Mouse (Mus musculus) ES-E14 (cell line): ENCODE data around the gene Cpn2. TPM values are rescaled to one million over a fixed set of nuclear protein-coding genes. Genes with fewer than 3 reads are reported as not detected.

Experiments
- DNase-seq: peaks from one replicate; pipeline ENCODE4 v3.0.0-alpha.2; 2013; ENCODE audit warnings: low read depth, low spot score
- H3K27ac ChIP-seq: 2 replicates; pipeline ENCODE4 v1.5.1; 2012; ENCODE audit warnings: low read depth, mild to moderate bottlenecking, low read length, moderate library complexity, mixed read lengths; ENCODE audit not compliant: poor library complexity, insufficient read depth, severe bottlenecking
- H3K36me3 ChIP-seq: 2 replicates; pipeline ENCODE4 v1.6.1; 2012; ENCODE audit warnings: mild to moderate bottlenecking, low read length, moderate library complexity, mixed read lengths; ENCODE audit not compliant: control insufficient read depth, poor library complexity, insufficient read depth, severe bottlenecking
- H3K4me1 ChIP-seq, 2 experiments: fragments of 150-350 bp in 1 of 2; sonication (generic) in 1 of 2; 2 replicates each; pipeline ENCODE4 v1.6.1; 2012; ENCODE audit warnings: low read length in 2 of 2, mild to moderate bottlenecking in 1 of 2, mixed read lengths in 1 of 2; ENCODE audit not compliant: control insufficient read depth in 2 of 2, insufficient read depth in 2 of 2, poor library complexity in 1 of 2
- H3K4me3 ChIP-seq, 2 experiments: fragments of 150-350 bp in 1 of 2; sonication (generic) in 1 of 2; 2 replicates each; pipeline ENCODE4 v1.5.1; 2012; ENCODE audit warnings: low read length in 2 of 2, low read depth in 1 of 2, mild to moderate bottlenecking in 1 of 2, mixed read lengths in 1 of 2; ENCODE audit not compliant: insufficient read depth in 1 of 2, poor library complexity in 1 of 2, severe bottlenecking in 1 of 2
- H3K9ac ChIP-seq: 2 replicates; pipeline ENCODE4 v1.6.1; 2012; ENCODE audit warnings: low read depth, mild to moderate bottlenecking, low read length, mixed read lengths; ENCODE audit not compliant: poor library complexity, insufficient read depth, severe bottlenecking
- H3K9me3 ChIP-seq: fragments of 150-350 bp; sonication (generic); 2 replicates; pipeline ENCODE4 v1.6.1; 2012; ENCODE audit warnings: low read depth, mild to moderate bottlenecking, low read length; ENCODE audit not compliant: control insufficient read depth, insufficient read depth
- CHD2 ChIP-seq: IDR thresholded peaks from 2 replicates; pipeline ENCODE4 v1.6.1; 2014; ENCODE audit warnings: mild to moderate bottlenecking, low read depth, low read length, inconsistent platforms
- HCFC1 ChIP-seq: IDR thresholded peaks from 2 replicates; pipeline ENCODE4 v1.6.1; 2012; ENCODE audit warnings: low read length, inconsistent platforms, borderline replicate concordance; ENCODE audit not compliant: insufficient read depth
- MAFK ChIP-seq: IDR thresholded peaks from 2 replicates; pipeline ENCODE4 v1.6.1; 2014; ENCODE audit warnings: mild to moderate bottlenecking, low read depth, low read length, inconsistent platforms; ENCODE audit not compliant: insufficient read depth
- ZC3H11A ChIP-seq: IDR thresholded peaks from 2 replicates; pipeline ENCODE4 v1.6.1; 2012; ENCODE audit warnings: low read depth, mild to moderate bottlenecking, inconsistent platforms, low read length, borderline replicate concordance
- ZNF384 ChIP-seq: IDR thresholded peaks from 2 replicates; pipeline ENCODE4 v1.6.1; 2012; ENCODE audit warnings: low read depth, low read length, inconsistent platforms
- in situ Hi-C, 2 experiments: fragments of 600-800 bp; cut with MboI; formaldehyde crosslinking; loops; one replicate each; pipeline ENCODE4 v1.15.1; 2025; ENCODE audit warnings: low sequenced_read_pairs in 2 of 2, inconsistent platforms in 1 of 2; ENCODE audit not compliant: unreplicated experiment in 2 of 2
- total RNA-seq: library from RNA; depleted of rRNA; stranded (reverse); fragments of 300-350 nt; gene quantifications from 2 replicates; pipeline ENCODE4 v1.2.3, GENCODE M21; 2012

The Cpn2 gene
- total RNA-seq, 1 experiment: not detected

GRCm38 (mm10) chr16:30241623-30242022, 25.7 kb downstream of the Cpn2 start:
- DNase-seq: no peak
- no peak for TF ChIP-seq HCFC1
- no peak for TF ChIP-seq ZC3H11A
- TF ChIP-seq CHD2: no peak
- Histone ChIP-seq H3K27ac (no peak overlapping the region), H3K4me3 (no peak overlapping the region), H3K4me1 (no peaks in the 10 kb centered on the region), H3K9ac (no peak overlapping the region), H3K36me3 (no peaks in the 10 kb centered on the region), H3K9me3 (no peaks in the 10 kb centered on the region)
- in situ Hi-C loops: no loop called here

GRCm38 (mm10) chr16:30238791-30239190, 28.5 kb downstream of the Cpn2 start:
- no peak for TF ChIP-seq ZNF384
- no peak for TF ChIP-seq MAFK
- TF ChIP-seq ZC3H11A: no peak
- no peak for TF ChIP-seq HCFC1
- TF ChIP-seq CHD2: no peak

GRCm38 (mm10) chr16:30236091-30236699, 31.1 kb downstream of the Cpn2 start:
- peak; percentile 59 for DNase-seq
- Histone ChIP-seq H3K9me3 (no peaks in the 10 kb centered on the region), H3K9ac (peak overlapping the region; percentile 37; the same call in 1 of the 2 replicates), H3K4me3 (peak overlapping the region; percentile 53 to 59), H3K36me3 (no peaks in the 10 kb centered on the region), H3K4me1 (peaks cover 5 to 21% of the 10 kb centered on the region in 2 experiments; a peak in 3 of 4 replicates), H3K27ac (no peak overlapping the region)
- peak; percentile 97 for TF ChIP-seq ZC3H11A
- TF ChIP-seq HCFC1: no peak
- TF ChIP-seq MAFK: no peak
- TF ChIP-seq CHD2: no peak
- in situ Hi-C loops: no loop called here

More at GRCm38 (mm10) chr16:30238791-30239190, 28.5 kb downstream of the Cpn2 start:
- no peak overlapping the region for H3K27ac ChIP-seq
- H3K9me3 ChIP-seq: no peaks in the 10 kb centered on the region
- in situ Hi-C loops: no loop called here
- DNase-seq: no peak
- H3K4me3 ChIP-seq: no peak overlapping the region
- H3K36me3 ChIP-seq: no peaks in the 10 kb centered on the region
- H3K4me1 ChIP-seq: peaks cover under 1 to 12% of the 10 kb centered on the region in 2 experiments; a peak in 1 of 4 replicates
- no peak overlapping the region for H3K9ac ChIP-seq

- H3K27ac ChIP-seq: no peak overlapping the region
- H3K4me3 ChIP-seq: no peak overlapping the region
- no peaks in the 10 kb centered on the region for H3K36me3 ChIP-seq
- no peak for DNase-seq
- in situ Hi-C loops: no loop called here
- H3K9me3 ChIP-seq: no peaks in the 10 kb centered on the region
- peaks cover 5 to 21% of the 10 kb centered on the region in 2 experiments; a peak in 3 of 4 replicates for H3K4me1 ChIP-seq
- TF ChIP-seq MAFK (no peak), ZNF384 (no peak), CHD2 (no peak), HCFC1 (no peak), ZC3H11A (no peak)
- H3K9ac ChIP-seq: no peak overlapping the region
Measured at GRCm38 (mm10) chr16:30235577-30235976, 31.7 kb downstream of the Cpn2 start.
